ENCODE assay signal across 24 mouse cellular contexts in genomic region chr6:112632071-112632470, GRCm38 (mm10).
DNase-seq lines count a peak whose midpoint lies in the region; ATAC-seq and TF ChIP-seq lines count a peak whose summit lies in the region.
"Had no signal": no experiment of that assay in that cellular context is flagged by ENCODE, and none has a peak within 500 bp of the region (broad histone marks: within the 10 kb centered on the region; RNA-seq: fewer than 3 reads in every experiment).

No protein-coding gene starts in this region.

- 90% methylated on average over 5 of the region's 5 CpGs for WGBS in heart, embryonic 10.5 days
- 60% methylated on average over 5 of the region's 5 CpGs for WGBS in kidney, adult 2 months
- WGBS in liver, adult 2 months, result 59% methylated on average over 5 of the region's 5 CpGs
- 86% methylated on average over 5 of the region's 5 CpGs for WGBS in liver, postnatal 0 days (ENCODE audit: insufficient replicate concordance)

- peak; percentile 25 for DNase-seq in heart, embryonic 10.5 days (ENCODE audit: low spot score)
- DNase-seq in heart, adult 9 months (ENCODE audit: low spot score in 2 of 2), result no peak
- peak; percentile 64 for DNase-seq in kidney, adult 2 months
- no peak for DNase-seq in kidney, postnatal 10 days
- peak; percentile 14 for DNase-seq in liver, adult 2 months (ENCODE audit: extremely low read depth, low read depth, low spot score)
- DNase-seq in liver, postnatal 0 days, result no peak
- DNase-seq: adrenal gland, adult 8-10 months; adrenal gland, postnatal 25 days; cerebellum, adult 11-12 months; cerebellum, adult 8-10 months; cerebellum, postnatal 10 days; cerebellum, postnatal 36 days; embryo, embryonic 11 days; gastrocnemius, postnatal 25 days; heart, adult 18-20 months had no signal

- ATAC-seq in liver, postnatal 0 days, result no peak
- ATAC-seq: activated CD4-positive, CD25-positive, alpha-beta regulatory T cell, adult 4 months; forebrain, embryonic 15.5 days had no signal

- no peak overlapping the region for H3K9ac ChIP-seq in liver, adult 2 months (ENCODE audit: low read depth, low read length)
- H3K9ac ChIP-seq in liver, postnatal 0 days (replicated peaks), result no peak overlapping the region
- H3K9ac ChIP-seq: embryonic facial prominence, embryonic 13.5 days; forebrain, embryonic 12.5 days; forebrain, embryonic 15.5 days; hindbrain, embryonic 12.5 days; hindbrain, embryonic 15.5 days had no signal

- H3K79me2 ChIP-seq in liver, adult 2 months (ENCODE audit: control insufficient read depth, insufficient read depth, low read length), result no peaks in the 10 kb centered on the region

- no peak overlapping the region for H3K4me2 ChIP-seq in liver, postnatal 0 days (ENCODE audit: low read depth, low read length)
- H3K4me2 ChIP-seq: embryonic facial prominence, embryonic 13.5 days; forebrain, embryonic 12.5 days; forebrain, embryonic 15.5 days; heart, embryonic 11.5 days; hindbrain, embryonic 12.5 days; hindbrain, embryonic 15.5 days had no signal

- H3K36me3 ChIP-seq in heart, embryonic 10.5 days, result peaks cover 12% of the 10 kb centered on the region; the same call in 1 of the 2 replicates
- no peaks in the 10 kb centered on the region for H3K36me3 ChIP-seq in kidney, adult 2 months (ENCODE audit: control insufficient read depth, insufficient read depth, low read length)
- H3K36me3 ChIP-seq in liver, adult 2 months (ENCODE audit: control insufficient read depth, insufficient read depth, low read length), result no peaks in the 10 kb centered on the region; the same call in 1 of the 2 replicates
- H3K36me3 ChIP-seq in liver, postnatal 0 days (replicated peaks; ENCODE audit: insufficient read depth, low read length), result peaks cover 7% of the 10 kb centered on the region; the same call in 1 of the 2 replicates
- H3K36me3 ChIP-seq: forebrain, embryonic 15.5 days; hindbrain, embryonic 12.5 days; hindbrain, embryonic 15.5 days had no signal

- no peak overlapping the region for H3K4me3 ChIP-seq in heart, embryonic 10.5 days
- H3K4me3 ChIP-seq in kidney, adult 2 months (ENCODE audit: insufficient read depth, low read depth, low read length), result no peak overlapping the region
- H3K4me3 ChIP-seq in liver, adult 2 months (ENCODE audit: insufficient read depth, low read depth, low read length), result no peak overlapping the region
- no peak overlapping the region for H3K4me3 ChIP-seq in liver, postnatal 0 days (ENCODE audit: low read depth, low read length)
- H3K4me3 ChIP-seq: embryonic facial prominence, embryonic 10.5 days; embryonic facial prominence, embryonic 13.5 days; erythroblast, embryonic 14.5 days; forebrain, embryonic 12.5 days; forebrain, embryonic 15.5 days; hindbrain, embryonic 12.5 days; hindbrain, embryonic 15.5 days had no signal

- no peak for TF ChIP-seq POLR2A in kidney, adult 2 months (IDR thresholded peaks at IDR 0.05; ENCODE audit: low read depth, low read length)
- TF ChIP-seq POLR2A in liver, adult 2 months (IDR thresholded peaks at IDR 0.05; ENCODE audit: extremely low read depth, insufficient read depth, low read length), result no peak

- no peak overlapping the region for H3K27ac ChIP-seq in heart, embryonic 10.5 days
- peak overlapping the region; percentile 60; the same call in 1 of the 2 replicates for H3K27ac ChIP-seq in kidney, adult 2 months (ENCODE audit: insufficient read depth, low read depth, low read length)
- H3K27ac ChIP-seq in liver, adult 2 months (replicated peaks; ENCODE audit: insufficient read depth, low read depth, low read length), result no peak overlapping the region
- no peak overlapping the region for H3K27ac ChIP-seq in liver, postnatal 0 days (ENCODE audit: low read depth)
- H3K27ac ChIP-seq: embryonic facial prominence, embryonic 10.5 days; embryonic facial prominence, embryonic 13.5 days; forebrain, embryonic 12.5 days; forebrain, embryonic 15.5 days; hindbrain, embryonic 12.5 days; hindbrain, embryonic 15.5 days had no signal

- H3K4me1 ChIP-seq in heart, embryonic 10.5 days, result no peaks in the 10 kb centered on the region
- peaks cover 9% of the 10 kb centered on the region for H3K4me1 ChIP-seq in kidney, adult 2 months (ENCODE audit: control insufficient read depth, insufficient read depth, low read length)
- H3K4me1 ChIP-seq in liver, adult 2 months (ENCODE audit: control insufficient read depth, insufficient read depth, low read length), result peaks cover 4% of the 10 kb centered on the region
- no peaks in the 10 kb centered on the region for H3K4me1 ChIP-seq in liver, postnatal 0 days (ENCODE audit: insufficient read depth)
- H3K4me1 ChIP-seq: embryonic facial prominence, embryonic 10.5 days; embryonic facial prominence, embryonic 13.5 days; forebrain, embryonic 12.5 days; forebrain, embryonic 15.5 days; hindbrain, embryonic 12.5 days; hindbrain, embryonic 15.5 days had no signal

- H3K9me3 ChIP-seq in heart, embryonic 10.5 days, result no peaks in the 10 kb centered on the region
- H3K9me3 ChIP-seq in liver, postnatal 0 days (ENCODE audit: low read length), result no peaks in the 10 kb centered on the region
- H3K9me3 ChIP-seq: embryonic facial prominence, embryonic 10.5 days; embryonic facial prominence, embryonic 13.5 days; forebrain, embryonic 12.5 days; forebrain, embryonic 15.5 days; hindbrain, embryonic 12.5 days; hindbrain, embryonic 15.5 days had no signal

- no peak for TF ChIP-seq CTCF in kidney, adult 2 months (conservative IDR thresholded peaks at IDR 0.05; ENCODE audit: insufficient read depth, insufficient read length, low read depth, low read length)
- TF ChIP-seq CTCF in liver, adult 2 months (IDR thresholded peaks at IDR 0.05; ENCODE audit: low read depth, low read length), result no peak
- TF ChIP-seq CTCF in liver, postnatal 0 days (IDR thresholded peaks at IDR 0.05; ENCODE audit: low read depth), result no peak

- no peak for TF ChIP-seq EP300 in liver, postnatal 0 days (IDR thresholded peaks at IDR 0.05; ENCODE audit: low read depth)

- H3K27me3 ChIP-seq in heart, embryonic 10.5 days (ENCODE audit: insufficient read depth, poor library complexity, severe bottlenecking), result no peaks in the 10 kb centered on the region
- no peaks in the 10 kb centered on the region for H3K27me3 ChIP-seq in kidney, adult 2 months (replicated peaks; ENCODE audit: control insufficient read depth, insufficient read depth, low read length)
- H3K27me3 ChIP-seq in liver, adult 2 months (ENCODE audit: control insufficient read depth, insufficient read depth, low read length), result no peaks in the 10 kb centered on the region
- H3K27me3 ChIP-seq in liver, postnatal 0 days (ENCODE audit: insufficient read depth, low read length), result no peaks in the 10 kb centered on the region
- H3K27me3 ChIP-seq: embryonic facial prominence, embryonic 13.5 days; forebrain, embryonic 12.5 days; forebrain, embryonic 15.5 days; hindbrain, embryonic 12.5 days; hindbrain, embryonic 15.5 days had no signal

Comparison
In these comparisons a context has a peak if more than half of its experiments do, and no peak if none do; other contexts are left out.
1. DNase-seq: peak in heart, embryonic 10.5 days (single experiment), kidney, adult 2 months (single experiment) and liver, adult 2 months (single experiment); none in heart, adult 9 months (0 of 2), kidney, postnatal 10 days (single experiment) and liver, postnatal 0 days (single experiment).